Mouse (Mus musculus) cortical plate, adult 2 months (tissue): ENCODE results near the gene Lin52. TPM values are rescaled to one million over a fixed set of nuclear protein-coding genes. Genes with fewer than 3 reads are reported as not detected.
"Not testable (repeated sequence)": the region's sequence is repeated elsewhere in the genome, so short reads cannot be mapped to it uniquely, and the experiment has no call there.

Experiments used
- H3K27ac ChIP-seq: fragments of 200-500 bp; 2 replicates; pipeline ENCODE4 v1.5.1; 2012; ENCODE audit warnings: low read length, control low read depth, inconsistent platforms; ENCODE audit not compliant: insufficient read depth
- H3K4me1 ChIP-seq: fragments of 200-500 bp; 2 replicates; pipeline ENCODE4 v1.6.1; 2011; ENCODE audit warnings: low read length; ENCODE audit not compliant: control insufficient read depth, insufficient read depth
- H3K4me3 ChIP-seq: fragments of 200-500 bp; 2 replicates; pipeline ENCODE4 v1.5.1; 2011; ENCODE audit warnings: mild to moderate bottlenecking, low read length, control low read depth; ENCODE audit not compliant: insufficient read depth
- CTCF ChIP-seq: fragments of 200-500 bp; IDR thresholded peaks from 2 replicates; pipeline ENCODE4 v1.5.1; 2011; ENCODE audit warnings: mild to moderate bottlenecking, control low read depth, low read length; ENCODE audit not compliant: insufficient read depth; ENCODE audit errors: extremely low read depth
- POLR2A ChIP-seq: fragments of 200-500 bp; IDR thresholded peaks from 2 replicates; pipeline ENCODE4 v1.6.1; 2011; ENCODE audit warnings: mild to moderate bottlenecking, low read length, control low read depth; ENCODE audit not compliant: insufficient read depth; ENCODE audit errors: extremely low read depth
- polyA plus RNA-seq: library from polyadenylated mRNA; depleted of rRNA; stranded (reverse); fragments of >200 nt; gene quantifications from 2 replicates; pipeline ENCODE4 v1.2.3, GENCODE M21; 2012

Gene Lin52
- polyA plus RNA-seq, 1 experiment, result 41.0 TPM

- TF ChIP-seq CTCF (no peak), POLR2A (no peak)
- Histone ChIP-seq H3K4me1 (no peaks in the 10 kb centered on the region; the same call in 1 of the 2 replicates), H3K4me3 (no peak overlapping the region), H3K27ac (no peak overlapping the region)
Observed at GRCm38 (mm10) chr12:84531906-84532829, 80.9 kb downstream of the Lin52 start.

DNA sequence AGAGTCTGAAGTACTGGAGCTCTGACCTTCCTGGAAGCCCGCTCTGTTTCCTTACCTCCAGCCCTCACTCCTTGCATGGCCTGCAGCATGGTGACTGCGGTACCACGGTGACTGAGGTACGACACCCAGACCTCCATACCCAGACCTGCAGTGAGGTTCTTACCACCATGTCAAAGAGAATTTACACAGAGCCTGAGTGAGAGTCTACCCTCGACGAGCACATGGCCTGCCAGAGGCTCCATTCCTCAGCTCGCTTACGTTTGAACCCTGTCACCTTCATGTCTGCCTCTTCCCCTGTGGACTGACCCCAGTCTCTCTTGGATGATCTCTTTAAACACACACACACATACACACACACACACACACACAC, 81.6 kb downstream of the Lin52 start:
- Histone ChIP-seq H3K27ac (no peak overlapping the region), H3K4me1 (no peaks in the 10 kb centered on the region; the same call in 1 of the 2 replicates), H3K4me3 (no peak overlapping the region)
- TF ChIP-seq POLR2A (no peak), CTCF (no peak)

DNA sequence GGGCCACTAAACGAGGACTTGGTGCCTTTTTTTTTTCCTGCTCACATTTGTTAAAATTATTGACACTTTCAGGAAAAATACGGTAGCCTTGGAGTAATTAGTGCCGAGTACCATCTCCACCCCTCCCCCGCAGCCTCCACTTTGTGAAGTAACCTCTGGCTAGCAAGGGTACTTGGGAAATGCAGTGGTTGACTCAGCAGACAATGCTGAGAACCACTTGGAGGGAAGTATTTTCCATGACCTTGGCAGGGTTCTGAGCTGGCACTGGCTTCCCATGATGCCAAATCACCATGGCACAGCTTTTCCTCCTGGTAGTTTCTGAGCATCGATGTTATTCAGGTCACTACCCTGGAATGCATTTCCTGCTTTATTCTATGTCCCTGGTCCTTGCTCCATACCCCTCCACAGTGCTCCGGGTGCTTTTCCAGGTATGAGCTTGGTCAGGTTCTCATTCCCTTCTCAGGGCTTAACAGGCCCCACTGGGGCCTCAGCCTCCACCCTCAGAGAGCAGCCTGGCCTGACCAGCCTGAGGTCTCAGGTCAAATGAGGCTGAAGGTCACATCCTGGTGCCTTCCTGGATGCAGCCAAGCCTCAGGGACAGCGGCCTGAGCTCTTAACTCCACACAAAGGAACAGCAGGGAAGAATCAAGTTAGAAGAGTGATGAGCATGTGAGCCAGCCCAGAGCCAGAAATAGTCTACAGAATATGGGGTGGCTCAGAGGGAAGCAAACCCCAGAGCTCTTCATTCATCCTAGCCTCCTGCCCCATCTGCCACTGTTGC, 82.7 kb downstream of the Lin52 start:
- no peak overlapping the region for H3K27ac ChIP-seq
- no peaks in the 10 kb centered on the region; the same call in 1 of the 2 replicates for H3K4me1 ChIP-seq
- no peak for TF ChIP-seq POLR2A
- no peak for TF ChIP-seq CTCF
- H3K4me3 ChIP-seq, result no peak overlapping the region

DNA sequence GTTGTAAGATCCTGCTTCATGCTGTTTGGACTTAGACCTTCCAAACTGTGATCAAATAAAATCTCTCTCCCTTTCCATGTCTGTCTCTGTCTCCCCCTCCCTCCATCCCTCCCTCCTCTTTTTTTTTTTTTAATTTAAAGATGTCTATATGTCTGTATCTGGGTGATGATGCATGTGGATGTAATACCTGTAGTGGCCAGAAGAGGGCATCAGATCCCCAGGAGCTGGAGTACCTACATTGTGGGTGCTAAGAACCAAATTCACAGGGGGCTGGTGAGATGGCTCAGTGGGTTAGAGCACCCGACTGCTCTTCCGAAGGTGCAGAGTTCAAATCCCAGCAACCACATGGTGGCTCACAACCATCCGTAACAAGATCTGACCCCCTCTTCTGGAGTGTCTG, 88.3 kb downstream of the Lin52 start:
- not testable (repeated sequence) for H3K4me1 ChIP-seq, H3K4me3 ChIP-seq, H3K27ac ChIP-seq

- TF ChIP-seq CTCF, result no peak
- TF ChIP-seq POLR2A, result no peak
- Histone ChIP-seq H3K27ac (no peak overlapping the region), H3K4me3 (no peak overlapping the region), H3K4me1 (no peaks in the 10 kb centered on the region)
Observed at GRCm38 (mm10) chr12:84541391-84541958, 90.3 kb downstream of the Lin52 start.

- no peak overlapping the region for H3K4me3 ChIP-seq
Observed at GRCm38 (mm10) chr12:84546028-84546427, 94.8 kb downstream of the Lin52 start.

GRCm38 (mm10) chr12:84546577-84547085, 95.4 kb downstream of the Lin52 start:
- Histone ChIP-seq H3K4me3 (no peak overlapping the region), H3K4me1 (no peaks in the 10 kb centered on the region), H3K27ac (no peak overlapping the region)

More at GRCm38 (mm10) chr12:84546028-84546427, 94.8 kb downstream of the Lin52 start:
- no peak overlapping the region for H3K27ac ChIP-seq
- no peaks in the 10 kb centered on the region for H3K4me1 ChIP-seq
- TF ChIP-seq CTCF, result peak; percentile 93
- no peak for TF ChIP-seq POLR2A

DNA sequence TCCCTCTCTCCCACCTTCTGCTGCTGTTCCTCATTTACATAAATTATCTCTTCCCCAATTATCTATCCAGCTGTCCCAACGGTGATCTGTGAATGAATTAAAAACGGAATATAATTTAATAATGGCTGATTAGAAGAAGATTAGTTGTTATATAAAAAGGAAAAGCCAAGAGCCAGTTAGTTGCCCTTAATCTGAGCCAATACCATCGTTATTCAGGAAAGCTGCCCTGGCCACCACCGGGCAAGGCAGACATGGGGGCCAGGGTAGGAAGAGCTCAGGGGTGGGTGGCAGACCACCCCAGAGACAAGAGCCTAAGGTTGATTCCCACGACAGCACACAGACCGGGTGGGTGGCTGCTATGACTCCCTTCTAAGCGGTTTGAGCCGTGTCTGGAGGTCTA, 97.0 kb downstream of the Lin52 start:
- Histone ChIP-seq H3K27ac (no peak overlapping the region), H3K4me1 (no peaks in the 10 kb centered on the region), H3K4me3 (no peak overlapping the region)
- TF ChIP-seq POLR2A (no peak), CTCF (no peak)

More at GRCm38 (mm10) chr12:84546577-84547085, 95.4 kb downstream of the Lin52 start:
- no peak for TF ChIP-seq CTCF
- TF ChIP-seq POLR2A, result no peak

DNA sequence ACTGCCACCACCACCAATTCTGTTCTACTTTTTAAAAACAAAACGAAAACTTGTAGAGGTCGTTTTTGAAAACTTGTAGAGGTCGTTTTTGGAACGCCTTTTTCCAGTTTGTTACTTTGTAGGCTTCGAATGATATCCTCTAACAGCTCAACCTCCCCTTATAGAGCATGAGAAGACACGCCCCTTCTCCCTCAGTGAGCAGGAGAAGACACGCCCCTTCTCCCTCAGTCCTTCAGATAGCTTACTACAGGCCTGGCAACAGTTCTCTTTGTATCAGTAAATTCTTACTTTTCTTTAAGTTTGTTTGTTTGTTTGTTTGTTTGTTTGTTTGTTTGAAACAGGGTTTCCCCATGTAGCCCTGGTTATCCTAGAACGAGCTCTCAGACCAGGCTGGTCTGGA, 104.0 kb downstream of the Lin52 start:
- H3K27ac ChIP-seq, result no peak overlapping the region
- no peaks in the 10 kb centered on the region for H3K4me1 ChIP-seq
- TF ChIP-seq POLR2A (no peak), CTCF (no peak)
- H3K4me3 ChIP-seq, result no peak overlapping the region

GRCm38 (mm10) chr12:84562558-84562957, 111.3 kb downstream of the Lin52 start:
- no peak overlapping the region for H3K4me3 ChIP-seq
- H3K4me1 ChIP-seq, result no peaks in the 10 kb centered on the region
- no peak for TF ChIP-seq POLR2A
- no peak for TF ChIP-seq CTCF
- H3K27ac ChIP-seq, result no peak overlapping the region
